Mouse (Mus musculus): ENCODE data around the gene Plod3. TPM values are rescaled to one million over a fixed set of nuclear protein-coding genes. Genes with fewer than 3 reads are reported as not detected.

Plod3 gene
- polyA plus RNA-seq, 2 experiments from 2014 or later = 4.4 to 8.8 TPM

DNA sequence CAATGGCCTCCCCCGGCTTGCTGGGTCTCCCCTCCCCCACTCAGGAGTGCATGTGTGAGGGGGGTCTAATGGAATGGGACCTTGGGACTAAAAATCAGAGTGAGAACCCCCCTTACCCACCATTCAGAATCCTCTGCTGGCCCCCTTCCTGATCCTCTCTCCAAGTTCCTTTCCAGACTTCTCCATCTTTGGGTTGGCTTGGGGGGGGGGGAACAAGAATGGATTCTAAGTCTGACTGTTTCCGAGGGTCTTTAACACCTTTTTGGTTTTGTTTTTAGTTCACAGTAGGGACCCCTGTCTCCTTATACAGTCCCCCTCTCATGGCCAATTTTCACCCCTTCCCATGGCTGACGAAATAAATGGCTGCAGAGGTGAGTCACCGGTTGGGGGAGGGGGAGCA is 39.3 kb downstream of the Plod3 start, which contains the start of gene Vgf:
TSS of gene Vgf (plus strand) at position 301 of the 400 bp plus-strand sequence.
- no peak for ATAC-seq

DNA sequence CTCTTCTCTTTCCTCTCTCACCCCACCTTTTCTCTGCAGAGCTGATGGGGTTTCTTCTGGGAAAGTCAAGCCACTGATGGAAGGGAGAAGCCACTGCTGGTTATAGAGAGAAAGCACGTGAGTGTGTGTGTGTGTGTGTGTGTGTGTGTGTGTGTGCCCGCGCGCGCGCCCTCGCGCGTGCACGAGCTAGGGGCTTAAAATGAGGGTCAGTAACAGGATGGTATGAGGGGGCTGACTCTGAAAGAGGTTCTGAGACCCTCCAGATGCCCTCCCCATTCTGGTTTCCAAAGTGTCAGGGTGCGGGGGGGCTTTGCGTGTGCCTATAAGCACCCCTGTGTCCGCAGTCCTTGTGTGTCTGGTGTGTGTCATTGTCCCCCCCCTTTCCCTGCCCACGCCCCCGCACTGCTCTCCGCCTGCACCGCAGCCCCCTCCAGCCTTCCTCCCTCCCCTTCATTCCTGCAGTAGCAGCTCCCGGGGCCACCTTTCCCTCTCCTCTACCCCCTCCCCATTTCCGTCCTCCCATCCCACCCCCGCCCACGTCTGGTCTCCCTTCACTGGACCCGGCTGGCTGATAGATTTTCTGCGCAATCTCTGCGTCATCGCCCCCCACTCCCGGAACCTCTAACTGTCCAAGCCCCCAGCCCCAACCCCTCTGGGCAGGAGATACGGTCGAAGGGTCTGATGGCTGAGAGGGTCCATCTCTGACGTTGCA is 41.9 kb downstream of the Plod3 start:
- no peak for ATAC-seq

DNA sequence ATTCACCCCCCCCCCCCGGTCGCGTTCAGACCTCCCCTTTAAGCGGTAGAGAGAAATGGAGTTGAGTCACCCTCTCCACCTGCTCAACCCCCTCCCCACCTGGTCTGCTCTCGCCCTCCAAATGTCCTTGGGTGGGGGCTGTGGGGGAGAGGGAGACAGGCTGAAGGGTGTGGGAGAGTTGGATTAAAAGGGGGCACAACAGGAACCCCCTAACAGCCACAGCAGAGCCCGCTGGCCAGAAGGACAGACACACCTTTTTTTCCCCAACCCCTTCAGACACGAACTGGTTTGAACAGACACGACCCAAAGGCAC is 42.4 kb downstream of the Plod3 start:
- no peak for ATAC-seq

DNA sequence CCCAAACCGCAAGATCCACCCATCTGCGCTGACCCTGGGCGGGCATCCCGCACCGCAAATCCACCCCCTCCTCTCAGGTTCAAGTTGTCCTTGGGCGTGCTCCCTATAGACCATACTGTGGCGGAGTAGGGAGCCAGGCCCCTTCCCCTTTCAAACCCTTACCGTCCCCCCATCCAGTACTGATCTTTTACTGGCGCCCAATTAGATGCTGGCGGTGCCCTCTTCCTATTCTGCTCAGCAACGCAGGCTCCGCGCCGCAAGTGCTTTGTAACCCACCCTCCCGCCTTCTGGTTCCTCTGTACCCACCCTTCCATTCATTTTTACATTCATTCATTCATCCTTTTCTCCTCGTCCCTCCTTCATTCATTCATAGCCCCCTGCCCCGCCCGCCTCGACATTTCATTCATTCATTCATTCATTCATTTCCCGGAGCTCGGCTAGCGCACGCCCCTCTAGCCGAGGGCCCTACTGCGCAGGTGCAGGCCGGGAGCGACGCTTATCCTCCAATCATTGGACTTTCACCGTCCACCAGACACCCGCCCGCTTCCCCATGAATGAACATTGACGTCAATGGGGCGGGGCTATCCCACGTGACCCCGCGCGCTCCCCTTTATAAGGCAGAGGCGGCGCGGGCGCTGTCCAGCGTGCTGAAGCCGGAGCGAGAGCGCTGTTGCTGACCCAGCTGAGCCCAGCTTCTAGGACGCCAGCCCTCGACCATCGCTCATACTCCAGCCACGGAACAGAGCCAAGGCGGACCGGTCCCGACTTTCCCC is 43.0 kb downstream of the Plod3 start:
- peak; percentile 69 for ATAC-seq

DNA sequence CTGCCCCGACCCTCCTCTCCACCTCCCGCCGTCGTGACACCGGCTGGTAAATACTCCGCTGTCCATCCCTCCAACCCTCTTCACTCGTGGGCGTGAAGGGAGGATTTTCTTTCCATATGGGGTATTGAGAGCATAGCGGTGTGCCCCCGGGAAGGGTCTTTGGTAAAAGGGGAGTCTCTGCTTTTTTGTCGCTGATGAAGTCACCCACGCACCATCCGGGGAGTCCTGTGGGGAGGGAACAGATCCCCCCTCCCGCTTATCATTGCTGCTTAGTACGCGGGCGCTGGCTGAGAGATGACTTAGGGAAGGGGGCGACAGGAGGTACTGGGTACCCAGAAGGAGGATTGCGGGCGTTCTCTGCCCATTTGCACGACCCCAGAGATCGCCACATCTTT is 43.6 kb downstream of the Plod3 start:
- peak; percentile 2 for ATAC-seq

DNA sequence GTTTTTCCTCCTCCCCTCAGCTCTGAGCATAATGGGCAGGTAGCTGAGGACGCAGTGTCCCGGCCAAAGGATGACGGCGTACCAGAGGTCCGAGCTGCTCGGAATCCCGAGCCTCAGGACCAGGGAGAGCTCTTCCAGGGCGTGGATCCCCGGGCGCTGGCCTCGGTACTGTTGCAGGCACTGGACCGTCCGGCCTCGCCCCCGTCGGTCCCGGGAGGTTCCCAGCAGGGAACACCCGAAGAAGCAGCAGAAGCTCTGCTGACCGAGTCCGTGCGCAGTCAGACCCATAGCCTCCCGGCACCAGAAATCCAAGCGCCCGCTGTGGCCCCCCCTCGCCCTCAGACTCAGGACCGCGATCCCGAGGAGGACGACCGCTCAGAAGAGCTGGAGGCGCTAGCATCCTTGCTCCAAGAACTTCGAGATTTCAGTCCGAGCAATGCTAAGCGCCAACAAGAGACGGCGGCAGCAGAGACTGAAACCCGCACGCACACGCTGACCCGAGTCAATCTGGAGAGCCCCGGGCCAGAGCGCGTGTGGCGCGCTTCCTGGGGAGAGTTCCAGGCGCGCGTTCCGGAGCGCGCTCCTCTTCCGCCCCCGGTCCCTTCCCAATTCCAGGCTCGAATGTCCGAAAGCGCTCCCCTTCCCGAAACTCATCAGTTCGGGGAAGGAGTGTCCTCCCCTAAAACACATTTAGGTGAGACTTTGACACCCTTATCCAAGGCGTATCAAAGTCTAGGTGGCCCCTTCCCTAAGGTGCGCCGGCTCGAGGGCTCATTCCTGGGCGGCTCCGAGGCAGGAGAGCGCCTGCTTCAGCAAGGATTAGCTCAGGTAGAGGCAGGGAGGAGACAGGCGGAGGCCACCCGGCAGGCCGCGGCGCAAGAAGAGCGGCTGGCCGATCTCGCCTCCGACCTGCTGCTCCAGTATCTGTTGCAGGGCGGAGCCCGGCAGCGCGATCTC is 44.5 kb downstream of the Plod3 start:
- ATAC-seq = no peak

DNA sequence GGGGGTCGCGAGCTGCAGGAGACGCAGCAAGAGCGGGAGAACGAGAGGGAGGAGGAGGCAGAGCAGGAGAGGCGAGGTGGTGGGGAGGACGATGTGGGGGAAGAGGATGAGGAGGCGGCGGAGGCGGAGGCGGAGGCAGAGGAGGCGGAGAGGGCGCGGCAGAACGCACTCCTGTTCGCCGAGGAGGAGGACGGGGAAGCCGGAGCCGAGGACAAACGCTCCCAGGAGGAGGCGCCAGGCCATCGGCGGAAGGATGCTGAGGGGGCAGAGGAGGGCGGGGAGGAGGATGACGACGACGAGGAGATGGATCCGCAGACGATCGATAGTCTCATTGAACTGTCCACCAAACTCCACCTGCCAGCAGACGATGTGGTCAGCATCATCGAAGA is 45.2 kb downstream of the Plod3 start:
- no peak for ATAC-seq

DNA sequence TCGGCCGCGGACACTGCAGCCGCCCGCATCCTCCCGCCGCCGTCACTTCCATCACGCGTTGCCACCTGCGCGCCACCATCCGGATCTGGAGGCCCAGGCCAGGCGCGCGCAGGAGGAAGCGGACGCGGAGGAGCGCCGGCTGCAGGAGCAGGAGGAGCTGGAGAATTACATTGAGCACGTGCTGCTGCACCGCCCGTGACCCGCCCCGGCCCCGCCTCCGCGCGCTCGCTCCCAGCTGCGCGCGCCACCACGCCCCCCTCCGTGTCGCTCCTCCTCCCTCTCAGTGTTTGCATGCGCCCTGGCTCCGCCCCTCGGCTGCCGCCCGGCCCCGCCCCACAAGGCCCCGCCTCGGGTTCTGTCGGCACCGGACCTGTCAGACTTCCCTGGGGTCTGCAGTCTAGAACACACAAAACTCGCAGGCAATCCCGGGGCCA is 45.8 kb downstream of the Plod3 start:
- ATAC-seq = peak; percentile 76

DNA sequence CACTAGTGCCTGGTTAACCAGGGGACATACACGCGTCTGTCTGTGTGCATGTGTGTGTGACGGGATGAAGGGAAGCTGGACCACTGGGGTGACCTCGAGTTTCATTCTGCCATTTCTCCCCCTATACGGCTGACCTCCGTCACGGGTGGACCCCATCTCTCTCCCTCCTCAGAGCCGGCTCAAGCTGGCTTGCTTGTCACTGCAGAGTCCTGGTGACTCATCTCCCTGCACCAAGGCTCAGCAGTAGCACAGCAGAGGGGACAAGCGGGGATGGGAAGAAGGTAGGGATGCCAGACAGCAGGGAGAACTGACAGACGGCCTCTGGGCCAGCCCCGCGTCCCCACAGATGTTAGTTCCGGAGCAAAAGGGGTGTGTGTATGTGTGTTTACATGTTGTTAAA is 49.4 kb downstream of the Plod3 start:
- no peak for ATAC-seq

DNA sequence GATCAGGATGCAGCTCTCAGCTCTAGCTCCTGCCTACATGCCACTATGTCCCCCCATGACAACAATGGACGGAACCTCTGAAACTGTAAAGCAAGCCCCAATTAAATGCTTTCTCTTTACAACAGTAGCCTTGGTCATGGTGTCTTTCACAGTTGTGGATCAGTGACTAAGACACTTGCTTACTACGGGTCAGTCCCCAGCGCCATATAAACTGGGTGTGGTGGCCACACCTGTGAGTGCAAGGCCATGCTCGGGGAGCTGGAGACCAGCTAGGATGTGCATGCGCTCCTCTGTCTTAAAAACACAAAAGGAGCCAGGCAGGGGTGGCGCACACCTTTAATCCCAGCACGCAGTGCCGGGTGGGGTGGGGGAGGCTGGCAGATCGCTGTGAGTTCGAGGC is 52.6 kb downstream of the Plod3 start:
- no peak for ATAC-seq

DNA sequence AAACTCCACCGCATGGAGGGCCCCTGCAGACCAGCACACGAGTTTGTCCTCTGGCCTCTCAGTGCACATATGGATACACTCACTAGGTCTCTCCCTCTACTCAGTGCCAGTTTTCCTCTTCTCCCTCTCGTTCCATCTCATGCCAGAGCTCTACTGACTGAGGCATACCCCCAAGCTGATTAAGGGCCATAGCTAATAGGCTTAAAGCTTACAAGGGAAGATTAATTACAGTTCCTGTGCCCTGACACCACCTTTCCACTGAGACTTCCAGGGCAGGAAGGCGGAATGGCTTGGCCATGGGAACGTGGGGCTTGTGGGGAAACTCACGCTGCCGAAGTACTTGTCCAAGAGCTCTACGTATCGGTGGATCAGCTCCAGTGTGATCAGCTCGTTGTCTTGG is 54.6 kb downstream of the Plod3 start:
- no peak for ATAC-seq

DNA sequence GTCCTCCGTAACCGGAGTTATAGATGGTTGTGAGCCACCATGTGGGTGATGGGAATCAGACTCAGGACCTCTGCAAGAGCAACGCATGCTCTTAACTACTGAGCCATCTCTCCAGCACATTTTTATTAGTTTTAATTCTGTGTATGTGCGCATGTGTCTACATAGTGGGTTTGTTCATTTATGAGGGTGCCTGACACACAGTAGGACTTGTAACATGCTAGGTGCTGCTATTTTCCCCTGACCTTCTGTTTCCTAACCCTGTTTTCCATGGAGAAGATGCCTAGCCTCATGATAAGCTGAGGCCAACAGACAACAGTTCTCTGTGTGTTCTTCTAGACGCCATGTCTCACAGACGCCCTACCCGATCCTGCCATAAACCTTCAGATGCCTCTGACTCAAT is 57.2 kb downstream of the Plod3 start:
- ATAC-seq = no peak

DNA sequence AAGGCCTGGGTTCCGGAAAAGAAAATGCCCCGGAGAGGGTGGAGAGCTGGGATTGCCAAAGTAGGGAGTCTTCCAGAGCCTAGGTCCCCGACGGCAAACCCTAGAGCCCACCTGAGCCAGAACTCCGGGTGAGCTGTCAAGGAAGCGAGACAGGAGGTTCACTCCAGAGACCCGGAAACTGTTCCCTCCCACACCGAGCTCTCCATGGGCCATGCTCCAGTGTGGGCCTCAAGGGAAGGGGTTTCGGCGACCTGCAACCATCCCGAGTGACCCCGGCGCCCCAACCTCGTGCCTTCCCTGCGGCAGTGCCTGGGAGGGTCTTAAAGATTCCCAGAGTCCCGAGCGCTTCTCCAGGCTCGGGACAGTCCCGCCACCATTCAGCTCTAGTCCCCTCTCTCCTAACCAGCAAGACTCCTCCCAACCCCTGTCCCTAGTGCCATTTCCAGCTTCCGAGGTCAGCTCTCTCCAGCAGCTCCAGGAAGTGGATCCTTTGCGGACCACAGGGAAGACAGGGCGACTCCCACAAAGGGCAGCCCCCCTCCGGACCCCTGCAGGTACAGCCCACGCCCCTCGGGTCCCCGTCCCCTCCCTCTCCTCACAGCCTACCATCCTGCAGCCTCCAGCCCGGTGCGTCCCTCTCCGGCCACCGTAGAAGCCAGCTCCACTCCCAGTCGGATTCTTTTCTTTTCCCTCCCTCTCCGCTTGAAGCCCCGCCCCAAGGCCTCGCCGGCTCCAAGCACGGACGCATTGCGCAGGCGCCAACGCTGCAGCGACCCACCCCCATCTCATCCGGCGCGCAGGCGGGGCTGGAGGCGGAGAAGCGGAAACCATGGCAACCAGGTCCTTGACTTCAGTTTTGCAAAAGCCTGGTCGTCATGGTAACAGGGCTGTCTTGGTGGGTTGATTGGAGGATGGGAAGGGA is 58.8 kb downstream of the Plod3 start, which contains the start of gene Ap1s1:
TSS of gene Ap1s1 (minus strand) at position 734 of the 922 bp plus-strand sequence.
- peak; percentile 94 for ATAC-seq

Other genes with a start within 250 kb of the Plod3 start
- gene Col26a1, start 103.8 kb upstream of the Plod3 start, polyA plus RNA-seq (2017; shearing (Covaris generic)) = under 1 TPM in 1 of 2 experiments, not detected in 1; 0.41 TPM
- 10 to 100 TPM; 12.5 to 14.1 TPM for gene Ift22, start 78.9 kb upstream of the Plod3 start, polyA plus RNA-seq (2017; shearing (Covaris generic))
- gene Fis1, start 33.7 kb upstream of the Plod3 start, polyA plus RNA-seq (2017; shearing (Covaris generic)) = 100 to 1,000 TPM; 390 to 404 TPM
- gene Cldn15, start 20.4 kb upstream of the Plod3 start, polyA plus RNA-seq (2017; shearing (Covaris generic)) = under 1 TPM in 1 of 2 experiments, not detected in 1; 0.34 TPM
- 10 to 100 TPM; 50.3 to 67.0 TPM for gene Znhit1, start 1.0 kb downstream of the Plod3 start, polyA plus RNA-seq (2017; shearing (Covaris generic))
- not detected for gene Vgf, start 39.4 kb downstream of the Plod3 start, polyA plus RNA-seq (2017; shearing (Covaris generic))
- 10 to 100 TPM; 62.2 to 84.9 TPM for gene Ap1s1, start 59.1 kb downstream of the Plod3 start, polyA plus RNA-seq (2017; shearing (Covaris generic))
- gene Serpine1, start 85.2 kb downstream of the Plod3 start, polyA plus RNA-seq (2017; shearing (Covaris generic)) = under 1 TPM in 1 of 2 experiments, not detected in 1; 0.20 TPM
- gene Trim56, start 129.2 kb downstream of the Plod3 start, polyA plus RNA-seq (2017; shearing (Covaris generic)) = 10 to 100 TPM; 15.1 to 18.5 TPM
- gene Muc3, start 162.3 kb downstream of the Plod3 start, polyA plus RNA-seq (2017; shearing (Covaris generic)) = not detected
- 1 to 10 TPM; 8.0 to 9.5 TPM for gene Muc3a, start 225.4 kb downstream of the Plod3 start, polyA plus RNA-seq (2017; shearing (Covaris generic))